Mouse (Mus musculus) midbrain, embryonic 15.5 days (tissue): ENCODE data around the gene Fkbp7. TPM values are rescaled to one million over a fixed set of nuclear protein-coding genes. Genes with fewer than 3 reads are reported as not detected.

Source experiments
- ATAC-seq: fragments of 200-750 bp; cut with Nextera tagmentation; replicated peaks from 2 replicates; pipeline ENCODE4 v1.8.0; 2017; ENCODE audit warnings: moderate TSS enrichment
- H3K27ac ChIP-seq: fragments of 300-500 bp; sonication (generic); 2 replicates; pipeline ENCODE4 v1.5.1; 2015; ENCODE audit warnings: mild to moderate bottlenecking, inconsistent platforms
- H3K27me3 ChIP-seq: fragments of 300-500 bp; sonication (generic); replicated peaks from 2 replicates; pipeline ENCODE4 v1.6.1; 2015; ENCODE audit warnings: inconsistent platforms
- H3K36me3 ChIP-seq: fragments of 300-500 bp; sonication (generic); replicated peaks from 2 replicates; pipeline ENCODE4 v1.6.1; 2015; ENCODE audit warnings: inconsistent platforms
- H3K4me1 ChIP-seq: fragments of 300-500 bp; sonication (generic); 2 replicates; pipeline ENCODE4 v1.6.1; 2015; ENCODE audit warnings: inconsistent platforms
- H3K4me2 ChIP-seq: fragments of 300-500 bp; sonication (generic); 2 replicates; pipeline ENCODE4 v1.6.1; 2015; ENCODE audit warnings: inconsistent platforms, mild to moderate bottlenecking, moderate library complexity
- H3K4me3 ChIP-seq: fragments of 300-500 bp; sonication (generic); 2 replicates; pipeline ENCODE4 v1.5.1; 2015; ENCODE audit warnings: mild to moderate bottlenecking, inconsistent platforms
- H3K9ac ChIP-seq: fragments of 300-500 bp; sonication (generic); 2 replicates; pipeline ENCODE4 v1.6.1; 2015; ENCODE audit warnings: mild to moderate bottlenecking, inconsistent platforms
- H3K9me3 ChIP-seq: fragments of 300-500 bp; sonication (generic); 2 replicates; pipeline ENCODE4 v1.6.1; 2016; ENCODE audit warnings: inconsistent platforms
- WGBS: fragments of 180-500 bp; shearing (Covaris S2); methylation state at CpG from one replicate; pipeline ENCODE4 v1.1.7; 2015; ENCODE audit warnings: mixed read lengths; 5-methylcytosine and 5-hydroxymethylcytosine counted together
- polyA plus RNA-seq: library from polyadenylated mRNA; unstranded; fragments of >200 nt; fragmentation: Nextera tagmentation; extraction: Ambion mirVana; gene quantifications from 2 replicates; pipeline ENCODE4 v1.2.1, GENCODE M21; 2015

The Fkbp7 gene
- polyA plus RNA-seq, 1 experiment from 2014 or later: 13.9 TPM

DNA sequence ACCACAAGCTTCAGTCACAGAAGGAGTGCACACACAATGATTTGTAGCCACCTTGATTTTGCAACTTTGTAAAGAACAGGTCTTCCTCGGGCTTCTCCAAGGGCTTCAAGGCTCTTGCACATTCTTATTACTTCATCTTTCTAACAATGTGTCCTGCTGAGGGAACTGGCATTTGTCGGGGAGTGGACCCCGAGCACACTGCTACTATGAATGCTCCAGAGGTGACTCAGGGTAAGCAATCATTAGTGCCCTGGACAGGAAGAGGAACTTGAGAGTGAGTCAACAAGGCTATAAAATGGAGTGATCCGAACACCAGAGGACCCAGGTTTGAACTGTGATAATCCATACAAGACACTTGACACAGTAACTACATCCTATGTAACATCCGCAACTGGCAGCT is 52.7 kb downstream of the Fkbp7 start:
- H3K9me3 ChIP-seq: no peaks in the 10 kb centered on the region
- no peak overlapping the region for H3K4me2 ChIP-seq
- no peaks in the 10 kb centered on the region for H3K27me3 ChIP-seq
- H3K4me1 ChIP-seq: no peaks in the 10 kb centered on the region
- no peak overlapping the region for H3K9ac ChIP-seq
- no peak overlapping the region for H3K4me3 ChIP-seq
- H3K36me3 ChIP-seq: peaks cover 13% of the 10 kb centered on the region; the same call in 1 of the 2 replicates
- no peak for ATAC-seq
- WGBS: 94% methylated on average over 5 of the region's 5 CpGs
- no peak overlapping the region for H3K27ac ChIP-seq

DNA sequence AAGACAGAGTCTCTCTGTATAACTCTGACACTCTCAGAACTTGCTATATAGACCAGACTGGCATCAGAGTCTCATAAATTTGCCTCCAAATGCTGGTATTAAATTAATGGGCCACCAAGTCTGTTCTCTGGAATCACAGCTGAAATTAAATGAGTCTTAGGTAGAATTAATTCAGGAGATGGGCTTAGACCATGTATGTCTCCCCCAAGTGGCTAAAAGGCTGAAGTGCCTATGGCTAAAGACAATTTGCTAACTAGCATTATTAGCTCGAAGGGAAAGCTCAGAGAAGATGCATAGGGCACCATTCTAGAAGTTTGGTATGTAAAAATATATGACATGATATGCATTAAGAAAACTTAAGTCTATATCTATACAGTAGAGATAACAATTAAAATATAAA is 54.8 kb downstream of the Fkbp7 start:
- Histone ChIP-seq H3K27ac (no peak overlapping the region), H3K4me1 (no peaks in the 10 kb centered on the region), H3K27me3 (no peaks in the 10 kb centered on the region), H3K36me3 (peaks cover under 1% of the 10 kb centered on the region; the same call in 1 of the 2 replicates), H3K4me2 (no peak overlapping the region), H3K9ac (no peak overlapping the region), H3K9me3 (no peaks in the 10 kb centered on the region), H3K4me3 (no peak overlapping the region)
- WGBS: 33% methylated on average over 1 of the region's 1 CpGs
- ATAC-seq: peak; percentile 63

Other genes starting within 250 kb of the Fkbp7 start
- 104 and 108 TPM in 2 replicates for gene Prkra, start 25.1 kb downstream of the Fkbp7 start, polyA plus RNA-seq
- 0.65 and 0.93 TPM in 2 replicates for gene Pjvk, start 24.6 kb downstream of the Fkbp7 start, polyA plus RNA-seq
- 10.5 TPM in 2 replicates for gene Plekha3, start 2.2 kb upstream of the Fkbp7 start, polyA plus RNA-seq